Mouse (Mus musculus): ENCODE results near the gene Gm5475.

GRCm38 (mm10) chr15:100467738-100468137, 45.8 kb downstream of the Gm5475 start:
- TF ChIP-seq CTCF (IDR thresholded peaks at IDR 0.05) (no peak), EP300 (IDR thresholded peaks at IDR 0.05) (no peak)

Data from lung, postnatal 0 days (tissue).